Mouse (Mus musculus) heart, embryonic 14.5 days (tissue): Measurements from ENCODE around the gene Rab24. TPM values are rescaled to one million over a fixed set of nuclear protein-coding genes. Genes with fewer than 3 reads are reported as not detected.

Experiments used
- ATAC-seq: fragments of 200-750 bp; cut with Nextera tagmentation; 2 replicates; pipeline ENCODE4 v1.8.0; 2017; ENCODE audit warnings: low read depth, moderate TSS enrichment; ENCODE audit not compliant: insufficient number of reproducible peaks, insufficient read depth, low FRiP score
- H3K27ac ChIP-seq, 2 experiments: fragments of 200-500 bp in 1 of 2; fragments of 300-500 bp in 1 of 2; sonication (generic) in 1 of 2; replicated peaks in 1 of 2; 2 replicates each; pipeline ENCODE4 v1.5.1; 2012 to 2014; ENCODE audit warnings: low read depth in 2 of 2, low read length in 2 of 2, control low read depth in 1 of 2, mild to moderate bottlenecking in 1 of 2, mixed read lengths in 1 of 2; ENCODE audit not compliant: control insufficient read depth in 1 of 2, insufficient read depth in 1 of 2
- H3K27me3 ChIP-seq: fragments of 300-500 bp; sonication (generic); 2 replicates; pipeline ENCODE4 v1.6.1; 2014; ENCODE audit warnings: mild to moderate bottlenecking, low read length, control low read depth; ENCODE audit not compliant: control insufficient read depth, insufficient read depth
- H3K36me3 ChIP-seq: fragments of 300-500 bp; sonication (generic); 2 replicates; pipeline ENCODE4 v1.6.1; 2014; ENCODE audit warnings: mild to moderate bottlenecking, control low read depth, low read length, mixed read lengths; ENCODE audit not compliant: control insufficient read depth, insufficient read depth
- H3K4me1 ChIP-seq, 2 experiments: fragments of 200-500 bp in 1 of 2; fragments of 300-500 bp in 1 of 2; sonication (generic) in 1 of 2; 2 replicates each; pipeline ENCODE4 v1.6.1; 2012 to 2014; ENCODE audit warnings: low read length in 2 of 2, control low read depth in 1 of 2, mixed read lengths in 1 of 2; ENCODE audit not compliant: control insufficient read depth in 2 of 2, insufficient read depth in 2 of 2
- H3K4me2 ChIP-seq: fragments of 300-500 bp; sonication (generic); 2 replicates; pipeline ENCODE4 v1.6.1; 2014; ENCODE audit warnings: mild to moderate bottlenecking, low read length
- H3K4me3 ChIP-seq, 2 experiments: fragments of 200-500 bp in 1 of 2; fragments of 300-500 bp in 1 of 2; sonication (generic) in 1 of 2; 2 replicates each; pipeline ENCODE4 v1.5.1; 2012 to 2014; ENCODE audit warnings: low read length in 2 of 2, mild to moderate bottlenecking in 2 of 2, control low read depth in 1 of 2, low read depth in 1 of 2, moderate library complexity in 1 of 2; ENCODE audit not compliant: control insufficient read depth in 1 of 2, insufficient read depth in 1 of 2
- H3K9ac ChIP-seq: fragments of 300-500 bp; sonication (generic); 2 replicates; pipeline ENCODE4 v1.6.1; 2014; ENCODE audit warnings: mild to moderate bottlenecking, low read length
- H3K9me3 ChIP-seq: fragments of 300-500 bp; sonication (generic); 2 replicates; pipeline ENCODE4 v1.6.1; 2016; ENCODE audit warnings: low read length, control low read depth; ENCODE audit not compliant: control insufficient read depth
- WGBS: fragments of 180-500 bp; shearing (Covaris S2); extraction: QIAGEN DNeasy Blood & Tissue Kit; methylation state at CpG from one replicate; pipeline ENCODE4 v1.1.7; 2014; 5-methylcytosine and 5-hydroxymethylcytosine counted together
- polyA plus RNA-seq: library from polyadenylated mRNA; unstranded; fragments of >200 nt; fragmentation: Nextera tagmentation; extraction: Ambion mirVana; gene quantifications from 2 replicates; pipeline ENCODE4 v1.2.1, GENCODE M21; 2014

Gene Rab24
- polyA plus RNA-seq, 1 experiment from 2014 or later, result 78.7 TPM

DNA sequence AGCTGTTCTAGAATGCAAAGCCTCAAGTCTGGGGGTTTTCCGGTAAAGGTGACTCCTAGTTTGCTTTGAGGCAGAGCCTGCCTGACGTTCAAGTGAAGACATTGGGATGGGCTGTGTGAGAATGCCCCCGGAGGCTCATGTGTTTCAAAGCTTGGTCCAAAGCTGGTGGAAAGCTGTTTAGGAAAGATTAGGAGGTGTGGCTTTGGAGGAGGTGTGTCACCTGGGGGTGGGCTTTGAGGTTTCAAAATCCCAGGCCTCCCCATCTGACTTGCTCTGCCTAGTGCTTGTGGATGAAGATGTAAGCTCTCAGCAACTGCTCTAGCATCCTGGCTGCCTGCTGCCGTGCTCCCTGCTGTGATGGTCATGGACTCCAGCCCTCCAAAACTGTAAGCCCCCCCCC lies 14.0 kb upstream of the Rab24 start:
- no peaks in the 10 kb centered on the region for H3K27me3 ChIP-seq
- no peak for ATAC-seq
- H3K36me3 ChIP-seq, result no peaks in the 10 kb centered on the region
- no peak overlapping the region for H3K4me3 ChIP-seq
- WGBS, result 69% methylated on average over 4 of the region's 4 CpGs
- H3K4me1 ChIP-seq, result peaks cover 2 to 4% of the 10 kb centered on the region in 2 experiments; a peak in 3 of 4 replicates
- H3K4me2 ChIP-seq, result no peak overlapping the region
- no peaks in the 10 kb centered on the region for H3K9me3 ChIP-seq
- H3K27ac ChIP-seq, result no peak overlapping the region
- H3K9ac ChIP-seq, result no peak overlapping the region

DNA sequence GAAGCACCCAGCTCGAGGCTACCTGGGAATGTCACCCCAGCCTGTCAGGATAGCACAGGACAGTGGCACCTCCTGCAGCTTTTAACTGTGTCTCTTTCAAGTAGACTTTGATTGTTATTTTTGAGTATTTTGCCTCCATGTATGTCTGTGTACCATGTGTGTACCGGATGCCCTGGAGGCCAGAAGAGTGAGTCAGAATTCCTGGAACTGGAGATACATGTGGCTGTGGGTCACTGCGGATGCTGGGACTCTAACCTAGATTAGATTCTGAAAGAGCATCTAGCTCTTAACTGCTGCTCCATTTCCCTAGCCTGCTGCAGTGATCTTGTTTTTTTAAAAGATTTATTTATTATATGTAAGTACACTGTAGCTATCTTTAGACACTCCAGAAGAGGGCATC lies 10.6 kb upstream of the Rab24 start:
- no peaks in the 10 kb centered on the region for H3K27me3 ChIP-seq
- no peaks in the 10 kb centered on the region for H3K36me3 ChIP-seq
- no peak overlapping the region for H3K4me2 ChIP-seq
- ATAC-seq, result no peak
- 69% methylated on average over 3 of the region's 3 CpGs for WGBS
- H3K27ac ChIP-seq, result no peak overlapping the region
- H3K9me3 ChIP-seq, result no peaks in the 10 kb centered on the region
- peaks cover 19 to 28% of the 10 kb centered on the region in 2 experiments; a peak in 3 of 4 replicates for H3K4me1 ChIP-seq
- no peak overlapping the region for H3K4me3 ChIP-seq
- no peak overlapping the region for H3K9ac ChIP-seq

DNA sequence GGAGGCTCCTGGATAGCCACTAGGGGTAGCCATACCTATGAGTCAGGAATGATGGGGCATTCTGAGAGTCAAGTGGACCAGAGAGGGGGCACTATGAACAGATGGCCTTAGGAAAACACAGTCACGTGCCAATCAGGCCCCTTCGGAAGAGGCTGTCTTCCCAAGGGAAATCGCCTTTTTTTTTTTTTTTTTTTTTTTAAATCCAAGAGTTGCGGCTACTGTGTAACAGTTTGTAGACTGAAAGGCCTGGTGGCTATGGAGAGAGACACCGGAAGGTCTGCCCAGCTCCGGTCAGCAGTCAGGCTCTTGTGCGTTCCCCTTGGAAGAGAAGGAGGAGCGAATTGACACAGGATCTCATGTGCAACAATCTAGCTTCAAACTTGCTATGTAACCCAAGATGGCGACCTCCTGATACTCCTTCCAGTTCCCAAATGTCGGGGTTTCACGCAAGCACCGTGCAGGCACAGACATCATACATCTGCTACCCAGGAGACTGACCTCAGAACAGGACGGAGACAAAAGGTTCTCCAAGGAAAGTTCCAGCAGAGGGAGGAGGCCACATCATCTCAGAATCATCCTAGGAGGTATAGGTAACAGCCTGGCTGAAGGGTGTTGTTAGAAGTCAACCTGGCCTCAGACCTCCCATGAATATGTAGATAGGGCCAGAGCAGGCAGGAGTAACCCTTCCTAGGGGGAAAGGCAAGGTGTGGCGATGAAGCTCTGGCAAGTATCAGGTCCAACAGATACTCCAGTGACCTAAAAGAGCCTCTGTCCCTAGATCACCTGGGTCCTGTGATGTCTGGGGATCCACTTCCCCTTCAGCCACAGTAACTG lies 9.0 kb upstream of the Rab24 start:
- H3K4me2 ChIP-seq, result peak overlapping the region; percentile 79
- H3K36me3 ChIP-seq, result peaks cover 8% of the 10 kb centered on the region
- no peaks in the 10 kb centered on the region for H3K9me3 ChIP-seq
- H3K27ac ChIP-seq, result peak overlapping the region; percentile 50 to 84; a peak in 3 of 4 replicates
- H3K4me1 ChIP-seq, result peaks cover 19 to 30% of the 10 kb centered on the region in 2 experiments; a peak in 3 of 4 replicates
- no peaks in the 10 kb centered on the region for H3K27me3 ChIP-seq
- WGBS, result 46% methylated on average over 14 of the region's 14 CpGs
- H3K9ac ChIP-seq, result peak overlapping the region; percentile 71
- H3K4me3 ChIP-seq, result peak overlapping the region; percentile 60 to 74
- no peak for ATAC-seq

DNA sequence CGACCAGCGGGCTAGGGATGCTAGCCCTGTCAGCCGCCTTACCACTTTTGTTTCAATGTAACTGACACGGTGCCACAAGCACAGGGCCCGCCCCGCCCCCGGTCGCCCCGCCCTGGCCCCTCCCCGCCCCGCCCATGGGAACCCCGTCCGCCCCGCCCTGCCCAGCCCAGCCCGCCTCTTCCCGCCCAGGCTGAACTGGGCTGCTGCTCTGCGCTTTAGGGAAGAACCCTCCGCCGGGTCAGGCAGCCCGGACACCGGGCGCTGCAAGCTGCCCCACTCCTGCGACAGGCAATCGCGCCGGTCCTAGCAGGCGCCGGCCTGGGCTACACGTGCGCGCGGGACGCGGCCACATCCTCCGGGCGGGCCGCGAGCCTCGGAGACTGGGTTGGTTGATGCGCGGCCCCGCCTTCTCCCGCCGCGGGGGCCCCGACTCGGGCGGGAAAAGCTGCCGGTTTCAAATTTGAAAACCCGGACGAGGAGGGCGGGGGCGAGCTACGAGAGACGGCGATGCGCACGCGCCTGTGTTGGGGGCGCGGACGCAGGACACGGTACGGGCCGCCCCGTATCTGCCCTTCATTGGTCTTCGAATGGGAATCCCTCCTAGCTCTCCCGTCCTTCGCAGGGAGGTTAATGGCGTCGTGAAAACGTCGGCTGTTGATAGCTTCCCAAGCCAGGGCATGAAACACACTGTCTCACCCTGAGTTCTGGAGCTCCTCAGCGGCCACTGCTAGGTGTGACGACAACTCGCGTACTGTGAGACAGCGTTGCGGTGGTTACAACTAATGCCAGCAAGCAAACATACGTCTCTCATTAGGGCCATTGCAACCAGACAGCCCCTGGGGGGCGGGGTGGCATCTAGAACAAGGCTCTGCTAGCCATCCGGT lies 8.2 kb upstream of the Rab24 start, which contains the start of gene Mxd3:
Gene Mxd3 (minus strand): TSS at position 141 of the 884 bp plus-strand sequence.
- H3K9ac ChIP-seq, result peak within 1 kb of the TSS; percentile 71
- peak; percentile 80 for ATAC-seq
- H3K4me1 ChIP-seq, result peaks cover 19 to 30% of the 10 kb centered on the region in 2 experiments; a peak in 3 of 4 replicates
- WGBS, result under 1% methylated on average over 72 of the region's 82 CpGs
- H3K27me3 ChIP-seq, result no peaks in the 10 kb centered on the region
- peak within 1 kb of the TSS; percentile 79 for H3K4me2 ChIP-seq
- peak within 1 kb of the TSS; percentile 72 to 84 for H3K27ac ChIP-seq
- no peaks in the 10 kb centered on the region for H3K9me3 ChIP-seq
- H3K4me3 ChIP-seq, result peak within 1 kb of the TSS; percentile 60 to 74
- peaks cover 16% of the 10 kb centered on the region for H3K36me3 ChIP-seq

DNA sequence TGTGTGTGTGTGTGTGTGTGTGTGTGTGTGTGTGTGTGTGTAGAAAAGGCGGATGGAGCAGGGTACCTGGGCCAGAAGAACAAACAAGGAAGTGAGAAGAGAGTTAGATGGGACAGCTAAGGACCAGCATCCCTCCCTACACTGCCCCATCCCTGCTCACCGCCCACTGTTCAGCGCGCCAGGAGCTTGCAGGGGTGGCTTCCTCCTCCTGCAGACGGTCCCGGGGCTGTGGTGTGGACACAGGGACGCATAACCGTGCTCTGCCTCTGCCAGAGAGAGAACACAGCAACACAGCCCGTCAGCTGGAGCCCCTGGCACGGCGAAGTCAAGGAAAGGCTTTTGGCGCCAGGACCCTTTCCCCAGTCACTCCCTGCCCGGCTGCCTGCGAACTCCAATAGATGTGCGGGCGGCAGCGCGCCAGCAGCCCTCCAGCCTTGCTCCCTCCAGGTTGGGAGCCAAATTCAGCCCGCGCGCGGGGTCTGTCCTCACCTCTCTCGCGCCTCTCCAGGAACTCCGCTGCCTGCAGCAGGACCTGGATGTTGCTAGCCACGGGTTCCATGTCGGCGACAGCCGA lies 7.5 kb upstream of the Rab24 start:
- H3K4me2 ChIP-seq, result peak overlapping the region; percentile 79
- peaks cover 19 to 30% of the 10 kb centered on the region in 2 experiments; a peak in 3 of 4 replicates for H3K4me1 ChIP-seq
- H3K36me3 ChIP-seq, result peaks cover 22% of the 10 kb centered on the region
- H3K27me3 ChIP-seq, result no peaks in the 10 kb centered on the region
- peak overlapping the region; percentile 60 to 74 for H3K4me3 ChIP-seq
- peak overlapping the region; percentile 71 for H3K9ac ChIP-seq
- 1% methylated on average over 28 of the region's 29 CpGs for WGBS
- H3K27ac ChIP-seq, result peak overlapping the region; percentile 27 to 63; a peak in 3 of 4 replicates
- H3K9me3 ChIP-seq, result no peaks in the 10 kb centered on the region
- peak; percentile 6; the same call in 1 of the 2 replicates for ATAC-seq

DNA sequence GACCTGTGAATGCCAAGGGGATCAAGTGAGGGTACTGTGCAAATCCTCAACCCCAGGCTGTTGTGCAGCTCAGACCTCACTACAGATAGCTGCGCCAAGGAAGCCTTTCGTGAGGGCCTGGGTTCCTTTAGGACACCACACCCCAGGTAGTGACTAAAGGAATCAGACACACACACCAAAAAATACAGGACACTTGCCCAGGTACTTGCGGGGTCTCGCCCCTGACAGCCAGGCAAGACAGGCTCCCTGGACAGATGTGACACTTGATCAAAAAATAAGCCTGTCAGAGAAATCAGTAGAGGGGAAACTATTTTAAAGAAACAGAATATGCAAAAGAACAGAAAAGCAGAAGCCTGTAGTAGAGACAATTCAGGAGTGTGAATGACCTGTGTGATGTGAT lies 6.9 kb upstream of the Rab24 start:
- Histone ChIP-seq H3K27me3 (no peaks in the 10 kb centered on the region), H3K27ac (no peak overlapping the region), H3K4me3 (peak overlapping the region; percentile 60 to 74), H3K36me3 (peaks cover 28% of the 10 kb centered on the region), H3K4me1 (peaks cover 19 to 36% of the 10 kb centered on the region in 2 experiments; a peak in 3 of 4 replicates), H3K4me2 (peak overlapping the region; percentile 79), H3K9ac (peak overlapping the region; percentile 71), H3K9me3 (no peaks in the 10 kb centered on the region)
- ATAC-seq, result no peak
- WGBS, result 81% methylated on average over 4 of the region's 4 CpGs

DNA sequence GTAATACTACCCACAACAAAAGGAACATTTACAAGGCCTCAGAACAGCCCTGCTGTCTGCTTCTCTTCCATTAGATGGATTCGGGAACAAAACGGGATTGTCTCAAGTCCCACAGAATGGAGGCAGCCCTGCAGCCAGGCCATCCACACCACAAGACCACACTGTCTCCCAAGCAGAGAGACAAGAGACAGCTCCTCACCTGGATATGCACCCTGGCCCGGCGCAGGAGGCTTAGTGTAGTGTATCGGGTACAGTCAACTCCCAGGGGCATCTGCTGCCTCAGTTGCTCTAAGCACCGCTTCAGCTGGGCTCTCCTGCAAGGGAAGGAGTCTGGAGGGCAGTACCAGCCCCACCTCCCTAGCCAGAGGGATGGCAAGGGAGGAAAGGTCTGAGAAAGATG lies 6.4 kb upstream of the Rab24 start:
- peaks cover 22 to 41% of the 10 kb centered on the region in 2 experiments; a peak in 3 of 4 replicates for H3K4me1 ChIP-seq
- WGBS, result 83% methylated on average over 6 of the region's 6 CpGs
- H3K9ac ChIP-seq, result peak overlapping the region; percentile 71; the same call in 1 of the 2 replicates
- H3K4me3 ChIP-seq, result peak overlapping the region in 1 of 2 experiments; percentile 60; a peak in 1 of 4 replicates
- no peaks in the 10 kb centered on the region for H3K27me3 ChIP-seq
- H3K4me2 ChIP-seq, result peak overlapping the region; percentile 79
- H3K9me3 ChIP-seq, result no peaks in the 10 kb centered on the region
- peaks cover 33% of the 10 kb centered on the region for H3K36me3 ChIP-seq
- H3K27ac ChIP-seq, result no peak overlapping the region
- ATAC-seq, result no peak
